Mouse (Mus musculus) frontal cortex, postnatal 10 days (tissue): ENCODE data around the gene Stc2.

Experiments used
- DNase-seq, 2 experiments: peaks; one replicate each; pipeline ENCODE4 v3.0.0; 2022; ENCODE audit warnings: low spot score in 2 of 2, mixed read lengths in 1 of 2

Stc2 gene

DNA sequence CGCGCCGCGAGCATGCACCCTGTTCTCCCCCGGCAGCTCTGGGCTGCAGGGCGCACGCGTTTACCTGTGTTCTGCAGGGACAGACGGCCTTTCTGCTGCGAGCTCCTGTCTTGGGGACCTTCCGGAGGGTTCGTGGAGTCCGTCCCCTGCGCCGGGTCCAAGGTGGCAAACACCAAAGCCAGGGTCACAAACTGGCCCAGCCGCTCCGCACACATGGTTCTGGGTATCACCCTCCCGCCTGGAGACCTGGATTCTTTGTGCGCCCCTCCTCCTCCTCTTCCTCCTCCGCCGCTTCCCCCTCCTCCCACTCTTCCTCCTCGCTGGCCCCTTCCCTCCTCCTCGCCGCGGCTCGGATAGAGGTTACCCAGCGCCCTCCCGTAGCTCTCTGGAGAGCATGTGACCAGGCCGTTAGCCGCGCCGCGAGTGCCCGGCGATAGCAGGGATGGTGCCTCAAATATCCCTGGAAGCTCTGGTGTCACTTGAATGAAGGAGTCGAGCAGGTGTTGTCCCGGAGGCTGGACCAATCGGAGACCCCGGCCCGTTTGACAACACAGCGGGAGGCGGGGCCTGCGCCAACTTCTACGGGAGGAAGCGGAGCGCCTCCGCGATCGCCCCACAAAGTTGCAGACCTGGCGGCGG is at the start of gene Stc2:
Stc2 (minus strand) TSS at position 427 of the 639 bp plus-strand sequence.
- DNase-seq: peak; percentile 39 to 59

DNA sequence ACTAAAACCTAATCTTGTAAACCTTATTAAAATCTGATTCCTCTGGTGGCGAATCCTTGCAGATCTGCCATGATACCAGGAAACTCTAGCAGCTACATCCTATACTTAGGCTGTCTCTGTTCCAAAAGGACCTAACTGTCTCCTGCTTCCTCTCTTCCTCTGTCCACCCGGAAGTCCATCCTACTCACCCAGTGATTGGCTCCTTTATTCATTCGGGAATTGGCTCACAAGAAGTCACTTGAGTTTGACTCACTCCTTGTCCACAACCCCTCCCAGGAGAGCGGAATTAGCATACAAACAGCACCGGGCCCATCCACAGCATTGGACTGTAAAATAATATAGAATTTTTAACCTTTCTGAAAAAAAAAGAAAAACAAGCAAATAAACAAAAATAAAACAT is 47.2 kb upstream of the Stc2 start:
- DNase-seq: no peak

DNA sequence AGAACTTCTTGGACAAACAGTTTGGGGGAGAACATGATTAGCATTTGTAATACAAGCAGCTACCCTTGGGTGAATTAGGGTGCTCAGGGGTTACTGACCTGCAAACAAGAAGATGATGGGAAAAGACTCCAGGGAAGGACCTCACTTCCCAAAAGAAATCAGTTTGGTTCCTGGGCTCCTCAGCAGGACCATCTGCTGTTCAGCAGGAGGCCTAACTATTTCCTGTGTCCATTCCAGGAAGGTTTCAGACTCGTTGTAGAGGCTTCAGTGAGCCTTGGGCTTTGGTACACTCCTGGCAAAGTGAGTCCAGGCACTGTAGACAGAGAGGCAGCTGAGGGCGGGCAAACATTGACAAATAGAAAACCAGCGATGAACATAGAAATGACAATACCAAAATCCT is 42.5 kb upstream of the Stc2 start:
- no peak for DNase-seq

DNA sequence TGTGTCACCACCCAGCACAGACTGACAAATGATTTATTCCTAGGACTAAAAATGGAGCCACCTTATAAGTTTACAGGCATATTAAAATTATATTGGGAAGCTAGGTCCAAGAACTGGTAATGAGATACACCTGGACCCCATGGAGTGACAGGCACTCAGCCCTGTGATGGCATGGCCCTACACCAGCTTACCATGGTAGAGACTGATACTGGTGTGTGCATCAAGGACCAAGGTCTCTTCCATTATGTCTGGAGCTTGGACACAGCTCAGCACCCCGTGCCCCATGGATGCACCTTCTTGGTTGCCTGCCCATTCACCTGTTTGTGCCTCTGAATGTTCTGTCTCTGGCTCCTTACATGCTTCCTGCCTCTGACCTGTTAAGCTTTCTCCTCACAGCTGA is 36.9 kb upstream of the Stc2 start:
- no peak for DNase-seq

DNA sequence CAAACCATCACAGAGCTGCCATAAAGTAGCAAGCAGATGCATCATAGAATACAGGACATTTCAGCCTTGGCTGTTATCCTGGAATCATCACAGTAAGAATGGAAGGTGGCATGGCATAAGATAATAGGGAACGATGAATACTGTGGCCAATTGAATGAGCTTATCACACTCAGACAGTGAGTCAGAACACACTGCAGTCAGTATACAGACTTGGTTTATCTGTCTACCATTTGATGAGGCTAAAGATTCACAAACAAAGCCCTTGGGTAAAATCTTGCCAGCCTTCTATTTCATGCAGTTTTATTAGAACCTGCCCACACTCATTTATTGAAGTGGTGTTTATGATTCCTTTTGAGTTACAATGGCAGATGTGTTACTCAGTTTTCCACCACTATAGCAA is 33.2 kb upstream of the Stc2 start:
- DNase-seq: no peak

DNA sequence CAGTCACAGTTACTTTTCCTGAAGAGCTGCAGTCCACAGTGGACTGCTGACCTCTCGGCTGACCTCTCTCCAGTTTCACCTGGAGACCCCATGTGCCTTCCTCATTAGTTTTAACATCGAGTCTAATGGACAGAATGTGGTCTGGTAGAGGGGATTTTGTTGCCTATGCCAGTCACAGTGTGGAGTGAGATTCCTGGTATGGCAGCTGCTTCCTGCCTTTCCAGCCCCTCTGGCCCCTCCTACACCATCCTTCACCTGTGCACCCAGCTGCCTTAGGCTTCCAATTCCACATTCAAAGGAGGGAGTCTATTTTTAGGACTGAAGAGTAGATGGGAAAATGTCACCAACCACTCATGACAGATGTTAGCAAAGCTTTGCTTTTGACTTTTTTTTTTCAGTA is 28.7 kb upstream of the Stc2 start:
- no peak for DNase-seq

DNA sequence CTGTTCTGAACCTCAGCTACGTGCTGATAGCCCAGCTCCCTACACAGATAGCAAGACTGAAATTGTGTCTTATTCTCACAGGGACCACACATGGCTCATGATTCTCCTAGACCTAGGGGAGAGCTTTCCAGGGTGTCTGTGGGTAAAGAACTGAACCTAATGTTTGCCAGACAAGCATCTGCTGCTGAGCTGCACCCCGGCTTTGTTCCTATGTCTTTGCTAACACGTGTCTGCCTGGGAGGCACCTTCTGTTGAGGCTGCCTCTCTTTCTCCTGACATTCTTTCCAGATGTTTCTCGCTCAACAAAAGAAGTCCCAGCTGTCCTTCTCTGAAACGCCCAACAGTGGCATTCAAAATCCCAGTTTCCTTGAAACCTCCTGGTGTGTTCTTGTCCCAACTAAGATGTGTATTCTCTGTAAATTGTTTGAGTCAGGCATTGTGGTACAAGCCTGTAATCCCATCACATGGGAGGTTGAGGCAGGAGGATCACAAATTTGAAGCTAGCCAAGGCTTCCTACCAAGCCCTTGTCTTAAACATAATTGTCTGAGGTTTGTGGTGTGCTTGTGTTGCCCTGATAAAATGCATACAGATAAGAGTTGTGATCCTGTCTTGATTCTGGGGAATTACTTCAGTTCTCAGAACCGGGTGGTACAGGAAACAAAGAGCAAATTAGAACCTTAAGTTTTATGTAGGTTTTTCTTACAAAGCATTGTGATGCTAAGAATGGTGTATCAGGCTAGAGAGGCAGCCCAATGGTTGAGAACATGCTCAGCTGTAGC is 27.0 kb upstream of the Stc2 start:
- no peak for DNase-seq

DNA sequence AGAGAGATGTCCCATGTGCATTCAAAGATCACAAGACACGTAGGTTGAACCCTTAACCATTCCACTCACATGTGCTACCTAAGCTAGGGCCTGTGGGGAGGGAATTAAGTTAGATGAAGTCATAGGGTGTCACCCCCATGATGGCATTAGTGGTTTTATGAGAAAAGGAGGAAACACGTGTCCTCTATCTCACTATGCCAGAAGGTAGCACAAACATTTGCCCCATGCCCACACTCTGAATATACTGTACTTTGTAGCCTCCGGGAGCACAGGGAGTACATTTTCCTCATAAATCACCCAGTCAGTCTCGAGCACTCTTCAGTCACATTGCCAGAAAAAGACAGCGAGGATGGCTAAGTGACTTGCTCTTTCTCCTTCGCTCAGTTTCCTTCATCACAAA is 24.2 kb upstream of the Stc2 start:
- no peak for DNase-seq

DNA sequence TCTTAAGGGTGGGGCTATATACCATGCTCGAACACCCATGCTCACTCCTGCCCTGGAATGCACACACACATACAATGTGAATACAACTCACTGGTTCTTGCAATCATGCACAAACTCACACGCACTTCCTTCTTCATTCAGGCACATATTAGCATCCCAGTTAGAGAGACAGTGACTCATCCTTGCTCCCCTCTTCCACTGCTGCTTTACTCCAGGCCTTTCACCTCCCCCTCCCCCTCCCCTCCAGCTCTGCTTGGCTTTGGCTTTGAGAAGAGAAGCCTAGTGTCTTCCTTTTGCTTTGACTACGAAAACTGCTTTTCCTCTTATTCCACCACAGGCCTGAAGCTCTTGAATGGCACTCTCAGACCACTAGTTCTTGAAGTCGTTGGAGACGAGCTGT is 22.5 kb upstream of the Stc2 start:
- DNase-seq: no peak

DNA sequence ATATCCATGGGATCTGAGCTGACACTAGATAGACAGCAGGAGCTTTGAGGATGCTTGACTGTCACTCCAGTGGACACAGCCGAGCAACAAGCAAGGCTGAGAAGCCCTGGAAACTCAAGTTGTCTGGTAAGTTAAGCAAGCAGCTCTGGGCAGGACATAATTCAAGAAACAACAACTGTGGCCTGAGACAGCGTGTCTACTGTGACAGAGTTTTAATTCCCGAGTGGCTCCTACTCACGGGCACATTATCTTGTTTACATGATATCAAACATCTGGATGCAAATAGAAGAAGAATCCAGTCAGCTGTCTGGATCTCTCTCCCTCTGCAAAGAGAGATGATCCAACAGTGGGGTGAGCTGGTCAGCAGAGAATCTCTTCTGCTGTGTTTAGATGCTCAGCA is 19.0 kb upstream of the Stc2 start:
- DNase-seq: no peak

DNA sequence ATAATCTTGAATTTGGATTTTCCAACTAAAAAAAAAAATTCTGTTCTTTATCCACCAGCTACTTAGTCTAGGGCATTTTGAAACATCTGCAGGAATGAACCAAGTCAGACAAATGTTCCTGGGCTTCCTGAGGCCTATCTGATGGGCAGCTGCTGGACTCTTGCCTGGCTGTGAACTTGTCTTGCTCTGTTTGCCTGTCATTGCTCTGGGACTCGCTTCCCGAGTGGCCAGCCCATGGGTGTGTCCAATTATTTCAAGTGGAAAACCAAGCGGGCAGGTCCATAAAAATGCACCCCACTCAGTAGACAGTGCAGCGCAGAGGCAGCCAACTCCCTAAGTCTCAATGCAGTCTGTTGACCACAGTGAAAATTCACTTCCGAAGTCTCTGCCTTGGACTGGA is 17.7 kb upstream of the Stc2 start:
- DNase-seq: no peak

DNA sequence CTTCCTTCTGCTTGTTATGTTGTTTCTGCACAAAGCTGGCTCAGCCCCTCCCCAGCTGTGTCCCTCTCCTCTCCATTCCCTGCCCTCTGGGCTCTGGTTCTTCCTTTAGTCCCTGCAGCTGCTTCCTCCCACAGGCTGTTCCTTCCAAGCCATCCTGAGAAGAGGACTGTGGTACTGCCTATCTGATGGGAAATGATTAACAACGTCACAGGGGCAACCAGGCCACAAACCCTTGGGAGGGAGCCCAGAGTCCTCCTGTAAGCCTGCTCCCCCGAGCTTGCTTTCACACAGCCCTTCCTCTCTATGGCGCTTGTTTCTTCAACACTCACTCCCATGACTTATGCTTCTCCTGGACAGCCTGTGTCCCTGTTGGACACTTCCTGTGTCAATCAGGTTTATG is 16.7 kb upstream of the Stc2 start:
- DNase-seq: no peak

DNA sequence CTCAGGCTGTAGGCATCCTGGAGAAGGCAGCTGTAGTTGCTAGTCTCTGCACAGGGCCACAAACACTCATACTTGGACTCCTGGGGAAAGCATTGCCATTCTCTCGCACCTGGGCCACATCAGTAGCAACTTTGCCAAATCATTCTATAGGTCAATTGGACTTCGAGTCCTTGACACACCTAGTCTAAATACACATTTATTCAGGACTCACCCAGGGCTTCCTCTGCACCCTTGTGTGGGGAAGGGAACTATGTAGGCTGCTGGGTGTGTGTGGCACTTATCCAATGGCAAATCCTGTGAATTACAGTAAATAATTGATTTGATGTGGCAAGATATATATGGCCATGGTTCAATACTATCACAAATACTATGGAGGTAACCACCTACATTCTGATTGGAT is 14.1 kb upstream of the Stc2 start:
- DNase-seq: no peak

DNA sequence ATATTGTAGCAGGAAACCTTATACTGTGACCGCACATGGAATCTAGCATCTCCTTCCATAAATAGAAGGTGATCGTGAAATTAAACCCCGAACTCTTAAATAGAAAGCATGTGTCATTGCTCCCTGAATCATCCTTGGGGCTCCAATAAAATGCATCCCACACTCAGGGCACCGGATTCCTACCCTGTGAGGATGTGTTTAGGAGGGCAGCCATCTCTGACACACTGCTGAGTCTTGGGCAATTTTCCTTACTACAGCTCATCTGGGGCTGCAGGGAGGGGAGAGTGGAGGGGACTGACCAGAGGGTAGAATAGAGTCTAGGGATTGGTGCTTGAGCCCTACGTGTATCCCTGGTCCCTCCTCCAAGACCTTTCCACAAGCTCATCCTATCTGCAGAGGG is 12.3 kb upstream of the Stc2 start:
- DNase-seq: no peak

DNA sequence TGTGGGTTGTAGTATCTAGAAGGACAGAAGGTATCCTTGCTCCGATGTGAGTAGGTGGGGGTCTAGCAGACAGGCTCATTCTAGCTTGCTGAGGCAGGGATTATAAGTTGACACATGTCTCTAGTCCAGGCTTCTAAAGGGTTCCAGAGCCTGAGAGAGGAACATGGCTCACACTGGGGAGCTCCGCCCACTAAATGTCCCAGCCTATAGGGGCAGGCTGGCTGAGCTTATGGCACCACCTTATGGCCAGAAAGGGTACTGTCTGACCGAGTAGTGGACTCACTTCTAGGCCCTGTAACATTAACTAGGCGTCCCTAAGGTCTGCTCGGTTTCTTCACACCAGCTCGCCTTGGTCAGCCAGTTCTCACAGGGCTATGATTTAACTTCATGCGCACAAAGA is 3.6 kb upstream of the Stc2 start:
- peak in 1 of 2 experiments; percentile 10 for DNase-seq

DNA sequence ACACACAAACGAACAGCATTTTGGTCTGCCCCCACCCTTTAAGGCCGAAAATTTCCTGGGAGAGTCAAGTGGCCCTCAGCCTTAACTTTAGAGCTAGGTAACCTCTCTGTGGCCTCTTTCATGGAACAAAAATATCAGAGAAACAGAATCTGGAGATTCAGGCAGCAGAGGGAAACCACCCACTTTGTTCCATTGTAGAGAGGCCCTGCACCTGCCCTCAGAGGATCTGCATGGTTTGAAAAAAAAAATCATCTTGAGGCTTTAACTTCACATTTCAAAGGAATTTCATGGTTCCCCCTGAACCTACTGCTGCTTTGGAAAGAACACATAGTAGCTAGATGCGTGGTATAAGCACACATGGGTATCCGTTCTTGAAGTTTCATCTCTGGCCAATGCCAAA is 2.3 kb upstream of the Stc2 start:
- DNase-seq: no peak

DNA sequence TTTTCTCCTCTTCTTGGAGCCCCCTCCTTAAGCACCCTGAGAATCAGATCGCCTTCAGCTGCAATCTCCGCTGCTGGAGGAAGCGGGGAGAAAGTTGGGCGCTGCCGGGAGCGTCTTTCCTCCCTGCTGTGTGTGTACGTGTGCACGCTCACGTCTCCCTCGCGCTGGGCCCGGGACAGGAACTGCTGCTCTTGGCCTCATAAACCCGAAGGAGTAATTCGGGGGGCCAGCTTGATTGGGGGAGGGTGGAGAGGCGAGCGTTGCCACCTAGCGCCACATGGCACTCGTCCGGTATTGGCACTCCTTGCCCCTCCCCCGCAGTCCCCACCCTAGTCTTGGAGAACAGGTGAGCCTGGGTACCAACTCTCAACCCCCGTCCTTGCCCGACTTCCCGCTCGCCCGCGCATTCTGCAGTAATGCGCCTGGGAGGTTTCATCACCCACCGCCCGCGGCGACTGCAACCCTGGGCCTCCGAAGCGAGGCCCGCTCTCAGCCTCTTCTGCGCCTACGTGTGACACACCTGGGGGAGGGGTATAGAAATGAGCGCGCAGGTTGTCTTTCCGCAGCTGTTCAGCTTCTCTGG is 1.5 kb upstream of the Stc2 start:
- peak in 1 of 2 experiments; percentile 10 for DNase-seq

DNA sequence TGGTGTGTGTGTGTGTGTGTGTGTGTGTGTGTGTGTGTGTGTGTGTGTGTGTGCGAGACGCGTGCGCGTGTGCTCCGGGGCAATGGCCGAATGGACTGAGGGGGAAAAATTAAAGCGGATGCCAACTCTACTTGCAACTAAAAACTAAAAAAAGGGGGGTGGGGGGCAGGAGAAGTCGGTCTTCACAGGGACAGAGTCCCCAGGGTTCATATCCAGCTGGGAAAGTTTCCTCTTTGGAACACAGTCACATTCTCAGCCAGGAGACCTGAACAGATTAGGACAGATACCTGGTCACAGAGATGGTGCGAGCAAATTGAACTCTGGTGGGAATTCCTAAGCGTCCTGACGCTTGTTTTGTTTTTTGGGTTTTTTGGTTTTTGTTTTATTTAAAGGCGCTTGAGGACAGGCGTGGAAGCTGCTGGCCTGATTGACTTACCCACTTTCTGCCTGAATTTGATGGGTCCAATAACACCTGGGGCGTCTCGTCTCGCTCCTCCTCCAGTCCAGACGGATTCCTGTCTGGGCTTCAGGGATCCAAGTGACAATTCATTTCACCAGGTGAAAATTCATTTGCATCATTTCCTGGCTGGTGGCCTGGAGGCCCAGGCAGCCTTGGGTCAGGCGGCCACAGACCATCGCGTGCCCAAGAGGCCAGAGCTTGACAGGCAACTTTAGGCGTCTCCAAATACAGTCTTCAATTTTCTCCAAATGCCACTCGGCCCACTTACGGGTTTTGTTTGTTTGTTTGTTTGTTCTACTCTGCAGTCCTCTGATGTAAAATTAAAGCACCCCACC is 759 bp upstream of the Stc2 start:
- DNase-seq: no peak

DNA sequence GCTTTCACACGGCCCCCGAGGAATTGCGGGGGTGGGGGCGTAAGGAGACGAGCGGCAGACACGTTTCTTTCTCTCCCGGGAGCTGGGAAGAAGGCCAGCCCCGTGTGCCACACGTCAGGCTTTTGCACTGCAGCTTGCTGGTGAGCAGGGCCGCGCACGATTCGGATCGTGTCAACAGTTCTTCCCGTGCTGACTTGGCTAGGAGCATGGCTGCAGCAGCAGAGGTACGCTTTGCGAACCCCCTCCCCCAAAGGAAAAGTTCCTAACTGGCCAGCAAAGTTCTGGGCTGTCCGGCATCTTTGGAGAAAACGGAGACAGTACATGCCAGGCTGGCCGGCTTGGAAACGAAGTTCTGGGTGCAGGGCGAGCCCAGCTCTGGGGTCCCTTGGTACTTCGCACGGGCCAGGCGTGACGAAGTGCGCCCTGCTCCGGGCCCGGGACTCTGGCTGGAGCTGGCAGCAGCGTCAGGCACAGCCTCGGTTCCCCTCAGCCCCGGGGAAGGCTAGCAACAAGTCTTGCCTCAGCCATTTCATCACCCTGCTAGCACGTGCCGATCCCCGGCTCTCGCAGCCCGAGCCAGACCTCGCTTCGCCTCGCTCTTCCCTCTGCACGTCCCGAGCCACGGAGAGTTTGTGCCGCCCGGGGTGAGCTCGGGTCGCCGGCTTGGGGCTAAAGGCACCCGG is 768 bp downstream of the Stc2 start:
- DNase-seq: peak; percentile 39 to 46

DNA sequence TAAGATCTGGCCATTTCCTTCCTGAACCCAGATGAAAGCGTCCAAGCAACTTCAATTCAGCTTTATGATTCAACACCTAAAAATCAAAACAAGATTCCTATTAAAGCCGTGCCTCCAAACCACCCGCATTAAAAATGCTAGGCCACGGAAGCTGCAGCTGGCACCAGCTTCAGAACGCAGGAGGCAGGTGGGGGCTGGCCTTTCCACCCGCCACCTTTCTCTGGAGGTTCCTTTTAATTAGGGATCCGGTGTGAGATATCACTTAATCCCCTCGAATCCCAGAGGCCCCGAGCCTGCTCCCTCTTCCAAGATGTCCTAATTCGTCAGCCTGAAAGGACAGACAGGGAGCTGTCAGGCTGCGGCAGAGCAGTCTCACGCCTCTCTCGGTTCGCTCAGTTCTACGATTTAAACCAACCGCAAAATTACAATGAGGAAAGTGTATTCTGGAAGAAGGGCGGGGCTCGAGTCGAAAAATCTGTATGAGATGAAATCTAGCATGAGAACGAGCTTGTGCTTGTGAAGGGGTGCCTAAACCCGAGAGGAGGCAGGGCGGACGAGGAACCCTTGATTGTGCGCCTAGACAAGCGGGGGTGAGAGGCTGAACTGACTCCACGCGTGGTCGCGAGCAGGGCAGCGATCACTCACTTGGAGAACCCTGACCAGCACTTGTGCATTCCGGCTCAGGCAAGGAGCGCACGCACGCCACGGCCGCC is 1.5 kb downstream of the Stc2 start:
- DNase-seq: no peak

DNA sequence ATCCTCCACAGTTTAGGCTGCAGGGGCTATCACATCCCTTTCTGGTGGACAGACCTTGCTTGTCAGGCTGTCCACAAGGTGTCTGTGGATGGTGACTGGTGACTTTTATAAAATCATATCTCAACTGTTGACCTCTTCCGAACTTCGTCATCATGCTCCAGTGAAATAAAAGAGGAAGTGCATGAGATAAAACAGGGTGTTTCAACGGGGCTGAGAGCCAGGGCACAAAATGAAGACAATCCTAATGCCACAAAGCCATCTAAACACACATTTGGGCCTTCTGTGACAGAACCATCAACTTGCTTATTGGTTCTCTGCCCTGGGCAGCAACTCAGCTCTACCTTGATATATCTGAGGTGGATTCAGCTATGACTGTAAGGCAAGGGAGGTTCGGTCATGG is 3.0 kb downstream of the Stc2 start:
- no peak for DNase-seq
